Mouse (Mus musculus) frontal cortex, adult 2 months (tissue): ENCODE data around the gene Grm3. TPM values are rescaled to one million over a fixed set of nuclear protein-coding genes. Genes with fewer than 3 reads are reported as not detected.

Source experiments
- DNase-seq, 2 experiments: peaks; one replicate each; pipeline ENCODE4 v3.0.0; 2022; ENCODE audit warnings: low spot score in 1 of 2; ENCODE audit errors: extremely low spot score in 1 of 2
- polyA plus RNA-seq: library from polyadenylated mRNA; depleted of rRNA; stranded (reverse); fragments of >200 nt; gene quantifications from 2 replicates; pipeline ENCODE4 v1.2.3, GENCODE M21; 2012; rRNA removed

The Grm3 gene
- 37.9 and 41.0 TPM in 2 replicates for polyA plus RNA-seq

DNA sequence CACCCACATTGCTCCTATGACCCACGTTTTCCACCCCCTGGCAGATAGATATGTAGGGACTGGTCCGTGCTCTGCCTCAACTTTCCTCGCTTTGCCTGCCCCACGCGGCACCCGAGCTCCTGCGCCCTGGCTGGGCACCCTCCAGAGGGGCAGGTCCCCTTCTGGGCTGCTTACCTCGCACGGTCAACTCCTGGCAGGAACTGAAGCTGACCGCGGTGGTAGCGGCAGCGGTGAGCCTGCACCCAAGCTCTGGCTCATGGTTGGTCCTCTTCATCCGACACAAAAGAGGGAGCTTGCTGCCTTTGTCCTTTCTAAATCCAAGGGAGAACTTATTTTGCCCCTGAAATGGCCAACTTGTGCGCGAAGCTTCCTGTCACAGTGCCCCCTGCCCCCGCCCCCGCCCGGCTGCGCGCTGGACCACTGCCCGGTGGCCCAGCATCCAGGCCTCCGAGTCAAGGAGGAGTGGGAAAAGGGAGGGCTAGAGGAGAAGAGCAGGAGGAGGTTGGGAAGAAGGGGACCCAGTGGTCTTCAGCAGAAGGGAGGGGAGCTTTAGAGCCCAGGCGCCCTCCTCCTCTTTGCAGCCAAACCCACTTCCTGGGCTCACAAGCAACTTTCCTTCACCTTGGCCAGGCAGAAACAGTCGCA is at the start of gene Grm3:
TSS of gene Grm3 (minus strand) at position 215 of the 645 bp plus-strand sequence.
- no peak for DNase-seq

GRCm38 (mm10) chr5:9755751-9756150 is 30.8 kb upstream of the Grm3 start:
- DNase-seq, result no peak

- peak; percentile 8 to 30 for DNase-seq
Measured at GRCm38 (mm10) chr5:9748184-9748583, 23.2 kb upstream of the Grm3 start.

DNA sequence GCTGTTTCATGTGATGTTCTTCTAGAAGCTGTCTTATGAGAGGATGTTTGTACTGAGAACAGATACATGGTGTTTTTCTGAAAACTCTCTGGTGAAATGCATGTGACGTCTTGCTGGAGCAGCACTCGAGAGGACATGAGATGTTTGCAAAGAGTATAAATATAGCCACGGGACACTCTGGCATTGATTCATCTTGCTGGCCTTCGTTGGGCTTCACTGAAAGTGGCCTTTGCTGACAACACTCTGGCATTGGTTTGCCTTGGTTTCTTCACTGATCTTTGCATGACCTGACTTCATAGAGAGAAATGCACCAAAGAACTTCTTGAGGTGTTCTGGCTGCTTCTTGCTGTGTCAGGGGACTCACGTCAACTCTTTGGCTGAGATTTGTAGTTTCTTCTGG is 19.1 kb upstream of the Grm3 start:
- no peak for DNase-seq

DNA sequence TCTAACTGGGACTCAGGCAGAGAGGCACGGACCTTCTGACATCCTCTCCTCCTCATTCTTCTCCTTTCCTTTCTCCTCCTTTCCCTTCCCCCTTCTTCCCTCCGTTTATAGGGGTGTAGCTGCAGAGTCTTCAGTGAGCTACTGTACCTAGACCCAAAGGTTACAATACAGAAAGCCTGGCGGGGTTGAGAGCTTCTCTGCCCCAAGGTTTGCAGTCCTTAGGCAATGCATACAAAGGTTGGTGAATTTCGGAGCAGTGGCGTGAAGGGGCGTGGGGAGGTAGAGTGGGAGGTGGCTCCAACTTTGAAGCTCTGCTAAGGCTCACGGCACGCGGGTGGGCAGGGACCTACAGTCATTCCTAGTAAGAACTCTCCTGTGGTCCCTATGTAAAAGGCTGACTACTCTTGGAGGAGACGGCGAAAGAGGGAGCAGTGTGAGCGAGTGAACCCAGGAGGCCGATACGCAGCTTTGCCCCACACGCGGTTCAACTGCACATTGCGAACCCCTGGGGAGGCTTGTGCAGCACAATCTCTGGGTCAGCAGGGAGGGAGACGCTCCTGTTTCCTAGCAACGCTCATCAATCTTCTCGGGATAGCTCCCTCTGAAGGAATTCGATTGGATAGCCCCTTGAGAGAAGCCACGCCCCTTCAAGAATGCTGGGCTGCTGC is 765 bp upstream of the Grm3 start:
- peak; percentile 88 to 90 for DNase-seq

DNA sequence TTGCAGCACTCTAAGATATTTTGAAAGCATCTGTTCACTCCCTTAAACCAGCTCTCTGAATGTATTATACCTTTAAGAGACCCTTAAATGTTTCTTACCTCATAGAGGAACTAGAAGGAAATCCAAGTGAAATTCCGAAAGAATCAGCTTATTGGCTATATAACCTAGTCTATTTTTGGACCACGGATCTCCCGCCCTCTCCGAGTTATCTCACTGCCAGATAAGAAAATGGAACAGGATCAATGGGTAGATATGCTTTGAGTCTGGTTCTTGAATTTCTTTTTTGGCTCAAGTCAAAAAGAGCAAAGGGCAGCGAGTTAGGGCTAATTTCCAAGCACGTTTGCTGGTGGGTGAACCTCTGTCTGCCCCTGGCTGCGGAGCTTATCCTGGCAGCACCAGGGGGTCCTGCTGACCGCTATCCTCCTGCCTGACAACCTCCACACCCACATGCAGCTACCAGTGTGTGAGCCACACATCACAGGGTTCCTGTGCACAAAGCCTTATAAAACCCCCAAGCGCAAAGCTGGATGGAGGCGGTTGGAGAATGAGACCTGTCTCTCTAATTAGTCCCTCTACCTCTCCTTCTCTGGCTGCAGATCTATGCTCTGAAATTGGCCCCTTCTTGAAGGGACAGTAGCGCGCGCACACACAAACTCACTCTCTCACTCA is 549 bp downstream of the Grm3 start:
- peak in 1 of 2 experiments; percentile 56 for DNase-seq

DNA sequence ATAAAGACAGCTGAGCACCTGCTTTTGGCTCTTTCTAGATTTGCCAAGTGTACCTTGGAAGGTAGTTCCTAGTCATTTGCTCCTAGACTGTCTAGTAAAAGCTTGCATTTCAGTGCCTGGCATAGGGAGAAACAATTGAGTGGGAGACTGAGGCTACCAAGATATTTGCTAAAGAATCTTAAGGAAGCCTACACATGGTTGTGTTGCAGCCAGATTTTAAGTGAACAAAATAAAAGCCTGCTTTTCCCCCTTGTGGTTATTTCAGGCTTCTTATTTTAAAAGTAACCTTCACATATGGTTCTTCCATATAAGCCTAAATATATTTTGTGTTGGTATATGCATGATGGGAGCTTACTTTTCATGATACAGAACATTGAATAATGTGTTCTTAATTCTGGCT is 3.8 kb downstream of the Grm3 start:
- no peak for DNase-seq

- no peak for DNase-seq
Measured at GRCm38 (mm10) chr5:9716295-9716694, 8.7 kb downstream of the Grm3 start.

DNA sequence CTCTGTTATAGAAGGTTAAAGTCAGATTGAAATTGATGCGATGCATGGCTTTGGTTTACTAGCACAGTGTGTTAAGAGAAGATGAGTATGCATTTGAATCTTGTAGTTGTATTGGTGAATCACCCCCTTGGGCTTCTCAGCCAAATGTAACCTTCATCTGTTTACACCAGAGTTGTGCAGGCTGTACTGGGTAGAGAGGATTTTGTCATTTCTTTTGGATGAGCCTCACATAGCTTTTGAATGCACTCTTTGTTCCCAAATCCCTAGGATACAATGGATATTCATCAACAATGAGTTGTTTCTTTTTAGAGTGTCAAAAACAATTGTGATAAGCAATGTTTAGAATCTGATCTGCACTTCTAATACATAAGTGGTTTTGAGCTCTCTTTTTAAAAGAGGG is 17.9 kb downstream of the Grm3 start:
- no peak for DNase-seq

DNA sequence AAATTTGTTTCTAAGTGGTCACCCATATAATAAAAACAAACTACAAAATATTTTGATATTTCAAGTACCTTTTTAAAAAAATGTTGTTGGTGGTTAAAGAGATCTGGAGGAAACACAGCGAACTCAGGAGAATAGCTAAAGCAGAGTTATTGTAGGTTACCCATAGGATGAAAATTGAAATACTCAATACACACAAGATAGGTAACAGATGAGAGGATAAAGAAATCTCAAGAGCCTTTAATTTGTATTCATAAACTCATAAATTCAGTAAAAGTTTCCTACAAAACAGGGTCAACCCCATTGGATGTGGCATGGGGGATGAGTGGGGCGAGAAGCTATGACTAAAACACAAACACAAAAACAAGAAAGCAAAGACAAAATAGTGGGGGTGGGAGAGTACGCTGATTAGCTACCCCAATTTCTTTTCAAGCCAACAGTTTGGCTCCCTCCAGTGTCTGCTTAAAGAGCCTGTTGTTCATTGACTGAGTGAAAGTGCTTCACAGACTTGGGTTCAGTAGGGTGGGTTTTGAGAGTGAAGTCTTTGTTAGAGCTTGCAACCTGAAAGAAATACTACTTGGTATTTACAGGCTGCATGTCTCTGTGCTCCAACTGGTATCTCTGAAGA is 21.5 kb downstream of the Grm3 start:
- no peak for DNase-seq

DNA sequence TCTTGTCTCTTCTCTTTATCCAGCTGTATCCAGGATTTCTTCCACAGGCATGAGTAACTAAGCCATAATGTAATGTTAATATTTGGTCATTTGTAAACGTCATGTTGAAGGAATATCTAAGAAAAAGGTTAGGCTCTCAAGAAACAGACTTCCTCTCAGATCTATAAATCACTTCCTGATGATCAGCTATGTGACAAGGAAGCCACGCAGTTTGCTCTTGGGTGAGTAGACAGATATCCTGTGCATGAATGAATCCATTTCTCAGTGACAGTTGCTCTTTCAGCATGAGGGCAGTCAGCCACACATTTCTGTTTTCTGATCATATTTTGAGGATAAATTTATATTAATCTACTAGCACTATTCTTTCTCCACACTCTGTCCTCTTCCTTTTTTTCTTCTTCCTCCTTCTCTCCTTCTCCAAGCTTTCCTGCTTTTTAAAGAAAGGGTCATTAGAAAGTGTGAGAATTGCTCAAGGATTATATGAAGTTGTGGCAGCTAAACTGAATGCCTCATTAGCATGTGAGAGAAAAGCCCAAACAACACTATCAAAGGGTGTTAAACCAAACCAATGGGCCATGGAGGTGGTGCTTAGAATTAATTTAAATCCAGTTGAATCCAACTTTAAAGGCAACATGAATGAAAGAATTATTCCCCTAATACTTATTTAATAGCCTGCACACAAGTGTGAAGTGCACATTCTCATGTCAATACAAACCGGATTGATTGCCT is 22.1 kb downstream of the Grm3 start:
- no peak for DNase-seq

DNA sequence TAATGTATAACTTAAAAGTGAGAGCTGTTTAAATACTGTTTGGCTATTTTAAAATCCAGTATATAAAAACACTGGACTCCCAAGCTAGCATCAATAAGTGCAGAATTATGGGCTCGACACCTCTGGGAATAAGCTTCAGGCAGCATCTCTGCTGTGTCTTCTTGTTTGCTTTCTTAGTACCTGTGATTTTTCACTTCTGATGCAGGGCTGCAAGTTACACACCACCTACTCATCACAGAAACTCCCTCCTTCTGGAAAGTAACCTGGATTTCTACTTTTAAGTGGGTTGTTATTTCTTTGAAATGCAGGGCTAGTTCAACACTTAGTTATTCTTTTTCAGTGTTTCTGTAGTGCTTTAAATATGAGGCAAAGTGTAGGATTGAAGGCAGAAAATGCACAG is 32.6 kb downstream of the Grm3 start:
- no peak for DNase-seq

DNA sequence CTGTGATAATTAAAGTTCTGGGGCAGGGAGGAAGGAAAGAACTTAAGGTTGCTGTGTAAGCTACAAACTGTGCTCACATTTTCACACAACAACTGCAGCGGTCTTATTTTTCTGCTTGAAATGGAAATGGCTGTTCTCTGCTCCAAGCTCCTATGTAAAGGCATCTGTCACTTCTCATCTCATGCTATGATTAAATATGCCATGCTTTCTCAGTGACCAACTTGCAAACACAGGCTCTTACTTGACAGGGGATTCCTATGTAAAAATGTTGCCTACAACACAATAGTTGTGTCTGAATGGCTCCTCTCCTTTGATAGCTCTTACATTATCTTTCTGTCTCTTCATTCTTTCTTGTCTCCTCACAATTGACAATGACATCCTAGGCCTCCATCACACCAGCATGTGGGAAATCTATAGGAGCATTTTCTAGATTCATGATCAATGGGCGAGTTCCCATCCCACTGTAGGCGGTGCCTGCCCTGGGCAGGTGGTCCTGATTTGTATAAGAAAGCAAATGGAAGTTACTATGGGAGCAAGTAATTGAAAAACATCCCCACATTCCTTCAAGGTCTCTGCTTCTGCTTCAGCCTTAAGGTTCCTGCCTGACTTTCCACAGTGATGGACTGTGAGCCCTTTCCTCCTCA is 34.2 kb downstream of the Grm3 start:
- DNase-seq, result no peak

GRCm38 (mm10) chr5:9690192-9690591 is 34.8 kb downstream of the Grm3 start:
- no peak for DNase-seq

DNA sequence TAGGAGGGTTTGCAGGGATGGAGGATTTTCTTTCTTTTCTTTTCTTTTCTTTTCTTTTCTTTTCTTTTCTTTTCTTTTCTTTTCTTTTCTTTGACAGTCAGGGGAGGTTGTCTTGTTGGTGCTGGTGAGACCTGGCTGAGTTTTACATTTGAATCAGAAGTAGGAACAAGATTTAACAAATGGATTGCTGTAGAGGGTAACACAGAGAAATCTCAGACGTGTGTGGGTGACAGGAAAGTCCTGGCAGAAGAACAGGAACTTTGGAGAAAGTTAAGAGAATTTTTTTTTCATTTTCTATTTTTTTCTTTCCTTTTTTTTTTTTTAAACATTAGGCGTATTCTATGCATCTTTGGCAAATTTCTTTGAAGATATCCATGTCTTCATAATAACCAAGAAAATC is 41.8 kb downstream of the Grm3 start:
- no peak for DNase-seq

GRCm38 (mm10) chr5:9669002-9669401 is 56.0 kb downstream of the Grm3 start:
- peak in 1 of 2 experiments; percentile 35 for DNase-seq

DNA sequence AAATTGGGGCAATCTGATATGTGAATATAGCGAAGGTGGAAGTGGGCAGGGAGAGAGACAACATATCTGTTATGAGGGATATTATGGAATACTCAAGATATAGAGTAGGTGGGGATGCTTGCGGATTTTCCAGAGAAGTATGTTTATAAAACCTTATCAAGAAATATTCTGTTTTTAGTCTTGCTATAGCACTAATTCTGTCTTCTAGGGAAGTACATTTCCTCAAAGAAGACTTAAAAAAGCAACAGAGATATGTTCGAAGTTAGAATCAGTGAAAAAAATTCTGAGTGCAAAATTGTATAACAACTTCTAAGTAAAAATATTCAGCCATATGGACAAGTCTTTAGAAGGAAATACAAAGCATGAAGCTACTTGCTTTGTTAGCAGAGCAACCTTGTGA is 61.6 kb downstream of the Grm3 start:
- DNase-seq, result peak; percentile 24 to 33

DNA sequence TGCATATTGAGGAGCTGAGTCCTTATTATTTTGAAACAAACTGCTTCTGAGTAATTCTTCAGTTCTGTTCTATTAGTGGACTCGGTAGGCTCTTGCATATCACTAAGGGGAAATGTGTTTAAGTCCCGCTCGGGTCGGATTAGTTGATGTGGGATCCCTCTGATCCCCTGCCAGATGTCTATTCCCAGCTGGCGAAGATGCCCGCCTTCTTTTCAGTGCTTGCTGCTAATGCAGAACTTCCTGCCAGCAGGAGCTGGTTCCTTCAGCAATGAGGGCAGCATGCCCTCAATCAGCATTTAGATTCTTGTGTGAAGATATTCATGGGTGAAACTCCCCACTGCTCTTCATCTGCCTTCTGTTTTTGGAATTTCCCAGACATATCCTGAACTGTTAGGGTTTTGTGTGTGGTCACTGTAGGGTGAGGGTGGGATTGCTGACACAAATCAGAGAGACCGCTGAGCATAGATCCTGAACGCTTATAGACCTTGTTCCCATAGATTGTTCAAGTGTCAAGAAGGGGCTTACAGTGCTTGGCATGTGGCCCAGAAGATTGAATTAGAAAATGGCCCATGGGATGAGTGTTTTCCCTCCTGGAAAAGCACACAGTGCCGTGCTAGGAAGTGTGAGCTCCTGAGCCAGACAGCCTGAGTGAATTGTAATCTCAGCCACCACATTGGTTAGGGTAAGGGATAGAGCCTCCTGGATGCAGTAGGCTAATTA is 62.9 kb downstream of the Grm3 start:
- peak; percentile 72 to 81 for DNase-seq

DNA sequence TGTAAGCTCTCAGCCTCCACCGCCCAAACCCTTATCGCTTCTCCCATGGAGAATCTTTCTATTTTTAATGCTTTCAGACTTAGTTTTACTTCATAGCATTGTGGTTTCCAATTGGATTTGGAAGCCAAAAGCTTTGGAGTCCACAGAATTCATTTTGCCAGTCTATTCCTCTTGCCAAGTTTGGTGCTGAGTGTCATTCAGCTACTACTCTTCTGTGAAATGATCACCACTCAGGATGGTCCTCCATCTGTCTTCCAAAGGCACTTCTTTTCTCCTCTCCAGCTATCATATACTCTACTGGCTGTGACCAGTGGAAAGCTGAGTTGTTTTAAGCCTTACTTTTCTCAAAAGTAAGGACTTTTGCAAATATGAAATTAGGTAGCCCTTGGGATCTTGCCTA is 86.4 kb downstream of the Grm3 start:
- peak in 1 of 2 experiments; percentile 23 for DNase-seq

DNA sequence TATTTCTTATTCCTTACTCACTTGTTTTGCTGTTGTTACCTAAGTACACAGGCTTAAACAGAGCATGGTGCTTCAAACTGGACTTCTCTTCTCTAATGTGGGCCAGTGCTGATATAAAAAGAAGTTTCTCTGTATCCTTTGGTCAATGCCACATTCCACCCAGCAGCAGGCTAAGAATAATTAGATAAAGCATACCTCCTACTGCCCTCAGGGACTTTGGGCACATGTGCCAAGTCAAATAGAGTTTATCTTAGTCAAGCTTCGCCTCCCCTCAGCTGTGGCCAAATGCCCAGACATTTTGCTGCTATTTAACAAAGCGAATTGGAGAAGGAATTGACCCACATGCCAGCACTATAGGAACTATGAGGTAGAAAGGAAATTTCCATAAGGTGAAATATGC is 97.8 kb downstream of the Grm3 start:
- no peak for DNase-seq
